Mouse (Mus musculus) cortical plate, adult 2 months (tissue): ENCODE measurements around the gene Clcn1. TPM values are rescaled to one million over a fixed set of nuclear protein-coding genes. Genes with fewer than 3 reads are reported as not detected.
A peak's percentile ranks its signal among the peaks of the same experiment; 100 is the strongest.

Experiments used
- H3K27ac ChIP-seq: fragments of 200-500 bp; 2 replicates; pipeline ENCODE4 v1.5.1; 2012; ENCODE audit warnings: low read length, control low read depth, inconsistent platforms; ENCODE audit not compliant: insufficient read depth
- H3K4me1 ChIP-seq: fragments of 200-500 bp; 2 replicates; pipeline ENCODE4 v1.6.1; 2011; ENCODE audit warnings: low read length; ENCODE audit not compliant: control insufficient read depth, insufficient read depth
- H3K4me3 ChIP-seq: fragments of 200-500 bp; 2 replicates; pipeline ENCODE4 v1.5.1; 2011; ENCODE audit warnings: mild to moderate bottlenecking, low read length, control low read depth; ENCODE audit not compliant: insufficient read depth
- CTCF ChIP-seq: fragments of 200-500 bp; IDR thresholded peaks from 2 replicates; pipeline ENCODE4 v1.5.1; 2011; ENCODE audit warnings: mild to moderate bottlenecking, control low read depth, low read length; ENCODE audit not compliant: insufficient read depth; ENCODE audit errors: extremely low read depth
- POLR2A ChIP-seq: fragments of 200-500 bp; IDR thresholded peaks from 2 replicates; pipeline ENCODE4 v1.6.1; 2011; ENCODE audit warnings: mild to moderate bottlenecking, low read length, control low read depth; ENCODE audit not compliant: insufficient read depth; ENCODE audit errors: extremely low read depth
- polyA plus RNA-seq: library from polyadenylated mRNA; depleted of rRNA; stranded (reverse); fragments of >200 nt; gene quantifications from 2 replicates; pipeline ENCODE4 v1.2.3, GENCODE M21; 2012

Gene Clcn1
- polyA plus RNA-seq, 1 experiment = 6.8 TPM

GRCm38 (mm10) chr6:42326509-42326908 lies 40.0 kb downstream of the Clcn1 start:
- TF ChIP-seq CTCF = no peak
- no peak for TF ChIP-seq POLR2A
- no peak overlapping the region for H3K27ac ChIP-seq
- no peak overlapping the region for H3K4me3 ChIP-seq

DNA sequence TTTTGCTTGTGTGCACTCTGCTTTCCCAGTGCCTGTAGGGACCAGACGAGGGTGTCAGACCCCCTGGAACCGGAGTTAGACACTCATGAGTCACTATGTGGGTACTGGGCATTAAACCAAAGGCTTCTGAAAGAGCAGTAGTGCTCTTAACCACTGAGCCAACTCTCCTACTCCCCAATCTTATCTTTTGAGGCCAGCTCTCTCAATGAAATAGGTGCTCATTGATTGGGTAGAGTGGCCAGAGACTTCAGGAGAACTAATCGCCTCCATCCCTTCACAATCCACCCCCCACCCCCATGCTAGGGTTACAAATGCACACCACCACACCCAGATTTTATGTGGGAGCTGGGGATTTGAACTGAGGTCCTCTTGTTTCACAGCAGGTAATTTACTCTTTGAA lies 42.3 kb downstream of the Clcn1 start:
- Histone ChIP-seq H3K4me1 (no peaks in the 10 kb centered on the region; the same call in 1 of the 2 replicates), H3K27ac (no peak overlapping the region), H3K4me3 (no peak overlapping the region)
- TF ChIP-seq POLR2A (no peak), CTCF (no peak)

More at GRCm38 (mm10) chr6:42326509-42326908, 40.0 kb downstream of the Clcn1 start:
- no peaks in the 10 kb centered on the region; the same call in 1 of the 2 replicates for H3K4me1 ChIP-seq

DNA sequence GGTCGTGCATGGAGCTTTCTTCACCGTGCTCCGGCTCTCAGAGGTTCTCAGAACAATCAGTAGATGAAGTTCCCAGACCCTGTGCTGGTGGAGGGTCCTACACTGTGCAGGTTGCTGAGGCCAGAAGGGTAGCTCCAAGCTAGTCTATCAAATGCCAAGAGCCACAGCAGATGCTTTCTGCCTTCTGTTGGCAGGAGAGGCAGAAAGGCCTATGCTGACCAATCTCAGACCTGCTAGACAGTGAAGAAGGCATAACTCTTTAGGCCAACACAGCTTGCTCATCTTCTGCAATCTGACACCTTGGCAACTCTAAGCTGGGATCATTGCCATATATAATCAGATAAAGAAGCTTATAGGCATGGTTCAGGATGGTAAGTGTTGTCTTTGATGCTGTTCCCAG lies 43.7 kb downstream of the Clcn1 start:
- Histone ChIP-seq H3K4me1 (no peaks in the 10 kb centered on the region; the same call in 1 of the 2 replicates), H3K4me3 (no peak overlapping the region), H3K27ac (no peak overlapping the region)
- TF ChIP-seq CTCF (no peak), POLR2A (no peak)

- no peaks in the 10 kb centered on the region for H3K4me1 ChIP-seq
- TF ChIP-seq POLR2A = no peak
- no peak for TF ChIP-seq CTCF
- no peak overlapping the region for H3K4me3 ChIP-seq
- no peak overlapping the region for H3K27ac ChIP-seq
Measured at GRCm38 (mm10) chr6:42330946-42331345, 44.5 kb downstream of the Clcn1 start.

DNA sequence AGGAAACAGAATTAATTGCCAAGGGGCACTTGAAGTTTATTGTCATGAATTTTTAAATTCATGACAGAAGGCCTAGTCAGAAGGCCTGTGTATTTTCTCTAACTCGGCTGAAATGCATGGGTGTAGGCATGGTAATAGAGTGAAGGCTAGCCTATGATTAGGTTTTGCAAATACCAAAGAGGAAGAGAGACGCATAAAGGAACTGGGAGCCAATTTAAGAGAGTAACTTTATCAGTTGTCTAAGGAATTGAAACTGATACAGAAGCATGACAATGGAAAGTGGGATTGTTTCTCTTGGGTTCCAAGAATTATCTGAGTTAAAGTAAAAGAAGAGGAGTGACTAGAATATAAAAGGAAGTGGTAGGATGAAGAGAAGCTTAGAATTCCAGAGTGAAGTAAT lies 52.7 kb downstream of the Clcn1 start:
- Histone ChIP-seq H3K27ac (no peak overlapping the region), H3K4me1 (peaks cover 3% of the 10 kb centered on the region), H3K4me3 (no peak overlapping the region)
- TF ChIP-seq CTCF (no peak), POLR2A (no peak)

GRCm38 (mm10) chr6:42339981-42340380 lies 53.5 kb downstream of the Clcn1 start:
- TF ChIP-seq POLR2A = no peak
- TF ChIP-seq CTCF = no peak
- Histone ChIP-seq H3K27ac (no peak overlapping the region), H3K4me1 (peaks cover 3% of the 10 kb centered on the region), H3K4me3 (no peak overlapping the region)

GRCm38 (mm10) chr6:42342171-42342570 lies 55.7 kb downstream of the Clcn1 start:
- TF ChIP-seq CTCF (no peak), POLR2A (no peak)
- Histone ChIP-seq H3K4me1 (peaks cover 3% of the 10 kb centered on the region), H3K4me3 (no peak overlapping the region), H3K27ac (no peak overlapping the region)

GRCm38 (mm10) chr6:42343361-42344120 lies 57.1 kb downstream of the Clcn1 start:
- TF ChIP-seq CTCF = no peak
- no peak for TF ChIP-seq POLR2A
- peak overlapping the region; percentile 15; the same call in 1 of the 2 replicates for H3K27ac ChIP-seq

GRCm38 (mm10) chr6:42344255-42344654 lies 57.8 kb downstream of the Clcn1 start:
- Histone ChIP-seq H3K4me1 (peaks cover 3% of the 10 kb centered on the region), H3K4me3 (no peak overlapping the region), H3K27ac (no peak overlapping the region)
- no peak for TF ChIP-seq CTCF
- no peak for TF ChIP-seq POLR2A

More at GRCm38 (mm10) chr6:42343361-42344120, 57.1 kb downstream of the Clcn1 start:
- Histone ChIP-seq H3K4me3 (no peak overlapping the region), H3K4me1 (peaks cover 3% of the 10 kb centered on the region)

- no peak for TF ChIP-seq POLR2A
- TF ChIP-seq CTCF = no peak
- H3K27ac ChIP-seq = no peak overlapping the region
- H3K4me1 ChIP-seq = peaks cover 9% of the 10 kb centered on the region
- H3K4me3 ChIP-seq = no peak overlapping the region; the same call in 1 of the 2 replicates
Measured at GRCm38 (mm10) chr6:42348281-42349005, 62.0 kb downstream of the Clcn1 start.
